8 mouse cellular contexts compared by ENCODE assay signal in genomic region chr5:92810922-92811533, GRCm38 (mm10).
DNase-seq lines count a peak whose midpoint lies in the region; ATAC-seq and TF ChIP-seq lines count a peak whose summit lies in the region.

No protein-coding gene starts in this region.

- no peaks in the 10 kb centered on the region for H3K9me3 ChIP-seq in kidney, embryonic 15.5 days (replicated peaks)
- H3K9me3 ChIP-seq in forebrain, embryonic 10.5 days, result no peaks in the 10 kb centered on the region
- no peaks in the 10 kb centered on the region for H3K9me3 ChIP-seq in hindbrain, postnatal 0 days (ENCODE audit: low read length)

- WGBS in kidney, embryonic 15.5 days, result 14% methylated on average over 9 of the region's 9 CpGs
- 9% methylated on average over 9 of the region's 9 CpGs for WGBS in forebrain, embryonic 10.5 days
- WGBS in hindbrain, postnatal 0 days, result 13% methylated on average over 9 of the region's 9 CpGs

- peaks cover 55% of the 10 kb centered on the region for H3K4me1 ChIP-seq in kidney, embryonic 15.5 days
- peaks cover 76% of the 10 kb centered on the region for H3K4me1 ChIP-seq in forebrain, embryonic 10.5 days
- H3K4me1 ChIP-seq in hindbrain, postnatal 0 days (ENCODE audit: insufficient read depth, low read length), result no peaks in the 10 kb centered on the region; the same call in 1 of the 2 replicates

- no peak overlapping the region for H3K9ac ChIP-seq in kidney, embryonic 15.5 days
- H3K9ac ChIP-seq in hindbrain, postnatal 0 days (replicated peaks; ENCODE audit: low read length), result no peak overlapping the region

- no peak overlapping the region; the same call in 1 of the 2 replicates for H3K4me3 ChIP-seq in kidney, embryonic 15.5 days (replicated peaks)
- H3K4me3 ChIP-seq in forebrain, embryonic 10.5 days, result peak overlapping the region; percentile 44
- no peak overlapping the region for H3K4me3 ChIP-seq in hindbrain, postnatal 0 days (ENCODE audit: low read length)

- no peaks in the 10 kb centered on the region for H3K36me3 ChIP-seq in kidney, embryonic 15.5 days
- H3K36me3 ChIP-seq in forebrain, embryonic 10.5 days (replicated peaks), result peaks cover 7% of the 10 kb centered on the region; the same call in 1 of the 2 replicates
- H3K36me3 ChIP-seq in hindbrain, postnatal 0 days (ENCODE audit: insufficient read depth, low read length), result no peaks in the 10 kb centered on the region

- peak overlapping the region; percentile 38; the same call in 1 of the 2 replicates for H3K4me2 ChIP-seq in kidney, embryonic 15.5 days
- H3K4me2 ChIP-seq in hindbrain, postnatal 0 days (ENCODE audit: low read depth, low read length), result no peak overlapping the region

- H3K27me3 ChIP-seq in kidney, embryonic 15.5 days, result no peaks in the 10 kb centered on the region
- H3K27me3 ChIP-seq in forebrain, embryonic 10.5 days (ENCODE audit: poor library complexity, severe bottlenecking), result peaks cover 18% of the 10 kb centered on the region; the same call in 1 of the 2 replicates
- H3K27me3 ChIP-seq in hindbrain, postnatal 0 days (ENCODE audit: insufficient read depth, low read length), result peaks cover 5% of the 10 kb centered on the region; the same call in 1 of the 2 replicates

- H3K27ac ChIP-seq in kidney, embryonic 15.5 days, result peak overlapping the region; percentile 71
- peak overlapping the region; percentile 82 for H3K27ac ChIP-seq in forebrain, embryonic 10.5 days
- no peak overlapping the region for H3K27ac ChIP-seq in hindbrain, postnatal 0 days

- TF ChIP-seq CTCF in hindbrain, postnatal 0 days (IDR thresholded peaks at IDR 0.05; ENCODE audit: low read depth), result no peak

- peak; percentile 47 for ATAC-seq in kidney, embryonic 15.5 days (replicated peaks; ENCODE audit: low FRiP score)
- ATAC-seq in hindbrain, postnatal 0 days, result peak; percentile 68

- DNase-seq in kidney, adult 11 months, result no peak
- DNase-seq in forebrain, embryonic 10.5 days (ENCODE audit: extremely low spot score, low spot score), result peak; percentile 82
- peak; percentile 37 for DNase-seq in hindbrain, postnatal 0 days (ENCODE audit: low spot score)
- DNase-seq in lung, postnatal 36 days, result peak; percentile 47
- DNase-seq in adrenal gland, postnatal 4 days (ENCODE audit: low spot score in 2 of 2), result no peak
- DNase-seq in adrenal gland, adult 18-20 months (ENCODE audit: low spot score in 2 of 2), result no peak
- DNase-seq in thymus, postnatal 0 days (ENCODE audit: low spot score), result no peak

Comparison
In these comparisons a context has a peak if more than half of its experiments do, and no peak if none do; other contexts are left out.
1. DNase-seq: peak in forebrain, embryonic 10.5 days (single experiment), hindbrain, postnatal 0 days (single experiment) and lung, postnatal 36 days (single experiment); none in kidney, adult 11 months (single experiment), adrenal gland, postnatal 4 days (0 of 2), adrenal gland, adult 18-20 months (0 of 2) and thymus, postnatal 0 days (single experiment).